Mouse (Mus musculus): ENCODE measurements around the gene Rilp.

Rilp gene

GRCm38 (mm10) chr11:75558101-75558500 lies 48.2 kb downstream of the Rilp start:
- DNase-seq (ENCODE audit: low read depth, low spot score): no peak

DNA sequence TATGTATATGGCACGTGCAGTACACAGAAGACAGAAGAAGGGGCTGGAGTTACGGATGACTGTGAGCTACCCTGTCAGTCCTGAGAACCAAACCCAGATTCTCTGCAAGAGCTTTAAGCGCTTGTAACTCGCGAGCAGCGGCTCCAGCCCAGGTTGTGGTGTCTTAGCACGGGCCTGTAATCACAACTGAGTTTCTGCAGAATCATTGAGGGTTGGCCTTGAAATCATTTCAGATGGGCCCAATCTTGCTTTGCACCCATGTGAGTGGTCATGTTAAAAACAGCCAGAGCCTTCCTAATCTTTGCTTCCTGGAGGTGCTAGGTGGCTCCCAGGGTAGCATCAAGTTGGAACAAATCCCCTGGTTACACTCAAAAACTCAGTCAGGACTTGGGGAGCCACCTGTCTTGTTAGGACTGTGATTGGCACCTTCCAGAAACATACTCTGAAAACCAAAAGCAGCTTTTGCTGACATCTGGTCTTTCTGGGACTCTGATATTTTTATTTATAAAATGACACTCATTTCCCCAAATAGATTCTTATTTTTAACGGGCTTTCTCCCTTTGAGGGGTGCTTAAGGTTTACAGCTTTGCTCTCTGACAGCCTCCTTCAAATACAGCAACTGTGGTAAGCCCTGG lies 50.1 kb downstream of the Rilp start:
- DNase-seq (ENCODE audit: low read depth, low spot score): no peak

GRCm38 (mm10) chr11:75560530-75561409 lies 50.9 kb downstream of the Rilp start:
- no peak for DNase-seq (ENCODE audit: low read depth, low spot score)

DNA sequence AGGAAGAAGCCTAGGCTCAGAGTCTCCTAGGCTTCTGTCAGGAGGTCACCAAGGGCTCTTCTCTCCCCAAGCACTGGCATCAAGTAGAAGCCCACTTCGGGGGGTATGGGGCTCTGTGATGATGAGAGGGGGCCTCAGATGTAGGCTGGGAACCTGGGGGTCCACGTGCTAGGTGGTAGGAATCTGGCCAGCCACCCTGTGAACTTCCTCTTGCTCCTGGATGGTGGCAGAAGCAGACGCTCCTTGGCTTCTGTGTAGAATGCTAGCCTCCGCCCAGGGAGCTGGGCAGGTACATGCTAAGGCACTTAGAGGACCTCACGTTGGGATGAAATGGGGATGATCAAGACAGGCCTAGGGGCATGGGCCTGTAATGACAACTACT lies 51.5 kb downstream of the Rilp start:
- DNase-seq (ENCODE audit: low read depth, low spot score): no peak

Data from embryo, embryonic 11.5 days (tissue).